Mouse (Mus musculus) stomach, postnatal 0 days (tissue): ENCODE results near the gene 1190005I06Rik.

ENCODE experiments used
- CTCF ChIP-seq: IDR thresholded peaks from 2 replicates; pipeline ENCODE4 v1.5.1; 2016; ENCODE audit warnings: antibody characterized with exemption, low read depth, mild to moderate bottlenecking, moderate library complexity
- EP300 ChIP-seq: optimal IDR thresholded peaks from 2 replicates; pipeline ENCODE3; 2016; ENCODE audit warnings: antibody characterized with exemption

GRCm38 (mm10) chr8:120565151-120565711 is 82.2 kb downstream of the 1190005I06Rik start:
- TF ChIP-seq CTCF (no peak), EP300 (no peak)
